Mouse (Mus musculus) stomach, postnatal 0 days (tissue): ENCODE results near the gene Tmem45a.

Experiments used
- CTCF ChIP-seq: IDR thresholded peaks from 2 replicates; pipeline ENCODE4 v1.5.1; 2016; ENCODE audit warnings: antibody characterized with exemption, low read depth, mild to moderate bottlenecking, moderate library complexity
- EP300 ChIP-seq: optimal IDR thresholded peaks from 2 replicates; pipeline ENCODE3; 2016; ENCODE audit warnings: antibody characterized with exemption

DNA sequence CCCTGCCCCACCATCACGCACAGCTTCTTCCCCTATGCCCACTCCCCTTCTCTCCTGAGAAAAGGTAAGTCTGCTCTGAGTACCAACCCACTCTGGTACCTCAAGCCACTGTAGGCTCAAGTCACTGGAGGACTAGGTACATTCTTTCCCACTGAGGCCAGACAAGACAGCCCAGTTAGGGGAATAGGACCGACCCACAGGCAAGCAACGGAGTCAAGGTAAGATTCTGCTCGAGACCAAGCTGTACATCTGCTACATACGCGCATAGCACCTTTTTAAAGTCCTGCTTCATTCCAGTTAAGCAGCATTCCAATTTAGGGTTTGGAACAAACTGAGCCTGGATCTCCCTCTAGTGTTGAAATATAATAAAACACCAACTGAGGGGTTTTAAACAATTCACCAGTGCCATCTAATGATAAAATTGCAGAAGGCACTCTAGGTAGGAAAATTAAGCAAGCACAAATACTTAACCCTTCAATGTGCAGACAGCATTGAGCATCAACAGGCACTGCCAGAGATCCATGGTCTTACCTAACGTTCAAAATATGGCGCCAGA is 34.2 kb upstream of the Tmem45a start:
- TF ChIP-seq CTCF (peak; percentile 99), EP300 (no peak)
